Mouse (Mus musculus) gastrocnemius, postnatal 25 days (tissue): ENCODE results near the gene Sesn3. TPM values are rescaled to one million over a fixed set of nuclear protein-coding genes. Genes with fewer than 3 reads are reported as not detected.
"Not testable (repeated sequence)": the region's sequence is repeated elsewhere in the genome, so short reads cannot be mapped to it uniquely, and the experiment has no call there.

ENCODE experiments used
- DNase-seq: peaks from one replicate; pipeline ENCODE4 v3.0.0; 2022
- total RNA-seq, 2 experiments: library from RNA; stranded (reverse); gene quantifications; 1 replicate in 1 of 2; 2 replicates in 1 of 2; pipeline ENCODE4 v1.2.3; 2021

Sesn3 gene
- total RNA-seq, 2 experiments from 2014 or later: 24.9 to 29.0 TPM

- no peak for DNase-seq
Observed at GRCm38 (mm10) chr9:14280696-14281095, 5.8 kb downstream of the Sesn3 start.

GRCm38 (mm10) chr9:14285036-14285435 is 10.2 kb downstream of the Sesn3 start:
- DNase-seq: no peak

GRCm38 (mm10) chr9:14287234-14287633 is 12.4 kb downstream of the Sesn3 start:
- no peak for DNase-seq

- no peak for DNase-seq
Observed at GRCm38 (mm10) chr9:14288500-14288899, 13.6 kb downstream of the Sesn3 start.

GRCm38 (mm10) chr9:14293866-14294265 is 19.0 kb downstream of the Sesn3 start:
- DNase-seq: no peak

- DNase-seq: no peak
Observed at GRCm38 (mm10) chr9:14295680-14296440, 21.0 kb downstream of the Sesn3 start.

- DNase-seq: no peak
Observed at GRCm38 (mm10) chr9:14297204-14297603, 22.3 kb downstream of the Sesn3 start.

- no peak for DNase-seq
Observed at GRCm38 (mm10) chr9:14299819-14300218, 25.0 kb downstream of the Sesn3 start.

- no peak for DNase-seq
Observed at GRCm38 (mm10) chr9:14300795-14301194, 25.9 kb downstream of the Sesn3 start.

- DNase-seq: no peak
Observed at GRCm38 (mm10) chr9:14304262-14304968, 29.5 kb downstream of the Sesn3 start.

GRCm38 (mm10) chr9:14307341-14307740 is 32.5 kb downstream of the Sesn3 start:
- no peak for DNase-seq

GRCm38 (mm10) chr9:14313968-14314367 is 39.1 kb downstream of the Sesn3 start:
- DNase-seq: no peak

GRCm38 (mm10) chr9:14314477-14314876 is 39.6 kb downstream of the Sesn3 start:
- no peak for DNase-seq

GRCm38 (mm10) chr9:14316618-14317017 is 41.8 kb downstream of the Sesn3 start:
- no peak for DNase-seq

GRCm38 (mm10) chr9:14335829-14336228 is 61.0 kb downstream of the Sesn3 start:
- DNase-seq: no peak

GRCm38 (mm10) chr9:14336901-14337300 is 62.0 kb downstream of the Sesn3 start:
- no peak for DNase-seq

GRCm38 (mm10) chr9:14338701-14339100 is 63.8 kb downstream of the Sesn3 start:
- no peak for DNase-seq

GRCm38 (mm10) chr9:14342041-14342668 is 67.3 kb downstream of the Sesn3 start:
- DNase-seq: no peak

GRCm38 (mm10) chr9:14345866-14346265 is 71.0 kb downstream of the Sesn3 start:
- not testable (repeated sequence) for DNase-seq

- no peak for DNase-seq
Observed at GRCm38 (mm10) chr9:14348416-14348815, 73.5 kb downstream of the Sesn3 start.

- DNase-seq: no peak
Observed at GRCm38 (mm10) chr9:14349380-14349779, 74.5 kb downstream of the Sesn3 start.

- DNase-seq: no peak
Observed at GRCm38 (mm10) chr9:14350787-14351186, 75.9 kb downstream of the Sesn3 start.

GRCm38 (mm10) chr9:14352337-14352736 is 77.5 kb downstream of the Sesn3 start:
- no peak for DNase-seq
